Mouse (Mus musculus): ENCODE data around the gene Rnf111. TPM values are rescaled to one million over a fixed set of nuclear protein-coding genes. Genes with fewer than 3 reads are reported as not detected.
"Not testable (repeated sequence)": the region's sequence is repeated elsewhere in the genome, so short reads cannot be mapped to it uniquely, and the experiment has no call there.

The Rnf111 gene
- polyA plus RNA-seq, 1 experiment from 2014 or later = 21.6 TPM

DNA sequence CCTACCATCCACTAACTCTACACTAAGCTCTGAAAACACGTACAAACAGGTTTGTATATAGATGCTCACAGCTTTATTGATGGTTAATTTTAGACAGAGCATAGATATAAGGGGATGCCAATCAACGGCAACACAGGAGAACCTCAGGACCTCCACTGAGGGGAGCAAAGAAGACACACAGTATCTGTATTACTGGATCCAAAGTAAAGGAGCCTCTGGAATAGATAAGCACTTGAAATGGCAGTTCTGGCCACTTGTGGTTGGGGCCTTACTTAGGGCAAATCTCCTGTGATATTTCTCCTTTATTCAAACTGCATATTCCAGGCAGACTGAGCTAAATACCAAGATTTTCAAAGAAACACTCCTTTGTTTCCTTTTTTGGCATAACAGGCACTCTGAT is 10.5 kb downstream of the Rnf111 start:
- ATAC-seq (ENCODE audit: extremely low read depth, insufficient number of reproducible peaks, low FRiP score, low TSS enrichment) = no peak
- Histone ChIP-seq H3K9me3 (no peaks in the 10 kb centered on the region), H3K9ac (no peak overlapping the region), H3K27me3 (replicated peaks) (no peaks in the 10 kb centered on the region), H3K27ac (replicated peaks) (no peak overlapping the region), H3K36me3 (peaks cover 49% of the 10 kb centered on the region), H3K4me1 (peaks cover 36% of the 10 kb centered on the region), H3K4me3 (no peak overlapping the region), H3K4me2 (no peak overlapping the region)
- 70% methylated on average over 2 of the region's 2 CpGs for WGBS

DNA sequence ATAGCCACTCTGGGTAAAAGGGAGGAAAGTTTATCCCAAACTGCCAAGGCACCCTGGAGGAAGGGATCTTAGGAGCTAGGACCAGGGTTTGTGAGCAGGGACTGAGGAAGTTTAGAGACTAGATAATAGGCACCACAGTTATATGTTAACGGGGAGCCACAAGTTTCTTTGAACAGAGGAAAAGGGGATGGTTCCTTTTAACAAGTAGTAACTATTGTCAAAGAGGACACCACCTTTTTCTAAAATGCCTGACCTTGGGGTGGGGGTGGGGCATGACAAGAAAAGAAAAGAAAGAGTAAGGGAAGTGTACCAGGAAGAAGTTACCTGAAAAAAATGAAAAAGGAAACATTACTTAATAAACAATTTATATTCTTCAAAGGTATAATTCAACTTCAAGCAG is 12.3 kb downstream of the Rnf111 start:
- 81% methylated on average over 1 of the region's 1 CpGs for WGBS
- Histone ChIP-seq H3K9me3 (no peaks in the 10 kb centered on the region), H3K27ac (replicated peaks) (no peak overlapping the region), H3K4me2 (no peak overlapping the region), H3K36me3 (peaks cover 45% of the 10 kb centered on the region), H3K9ac (no peak overlapping the region), H3K27me3 (replicated peaks) (no peaks in the 10 kb centered on the region), H3K4me1 (peaks cover 32% of the 10 kb centered on the region), H3K4me3 (no peak overlapping the region)
- ATAC-seq (ENCODE audit: extremely low read depth, insufficient number of reproducible peaks, low FRiP score, low TSS enrichment) = no peak

DNA sequence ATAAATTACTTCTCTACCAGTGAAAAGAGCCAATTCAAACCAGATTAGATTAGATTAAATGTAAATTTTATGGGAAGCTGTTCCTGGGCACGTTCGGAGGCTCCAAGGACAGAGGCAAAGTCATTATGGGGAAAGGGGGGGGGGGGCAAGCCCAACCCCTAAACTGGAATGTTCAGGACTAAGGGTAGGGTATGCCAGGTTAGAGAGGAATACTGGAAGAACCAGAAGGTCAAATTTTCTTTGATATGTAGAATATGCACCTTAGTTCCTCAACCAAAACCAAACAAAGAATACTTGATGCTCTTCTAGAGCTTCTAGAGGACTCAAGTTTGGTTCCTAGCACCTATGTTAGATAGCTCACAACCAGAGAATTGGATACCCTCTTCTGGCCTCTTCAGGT is 16.1 kb downstream of the Rnf111 start:
- Histone ChIP-seq H3K27ac (replicated peaks) (no peak overlapping the region), H3K27me3 (replicated peaks) (no peaks in the 10 kb centered on the region), H3K9ac (no peak overlapping the region), H3K4me3 (no peak overlapping the region), H3K9me3 (no peaks in the 10 kb centered on the region), H3K4me2 (no peak overlapping the region), H3K36me3 (peaks cover 29% of the 10 kb centered on the region), H3K4me1 (peaks cover 26% of the 10 kb centered on the region)
- ATAC-seq (ENCODE audit: extremely low read depth, insufficient number of reproducible peaks, low FRiP score, low TSS enrichment) = no peak
- 60% methylated on average over 2 of the region's 2 CpGs for WGBS

DNA sequence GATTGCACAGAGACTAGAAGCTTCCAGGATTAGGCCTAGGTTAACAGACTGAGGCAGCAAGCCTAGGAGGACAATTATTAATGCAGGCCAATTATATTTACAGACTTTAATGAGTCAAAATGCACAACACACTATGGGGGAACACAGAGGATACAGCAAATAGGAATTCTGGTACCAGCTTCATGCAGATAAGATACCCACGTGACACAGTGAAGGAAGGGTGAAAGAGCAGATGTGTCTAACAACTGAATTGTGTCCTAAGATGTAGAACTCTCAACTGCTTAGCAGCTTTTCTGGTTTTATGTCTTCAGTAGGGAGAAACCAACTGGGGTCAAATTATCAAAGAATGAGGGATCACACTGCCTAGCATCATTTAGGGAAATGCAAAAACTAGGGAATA is 17.7 kb downstream of the Rnf111 start:
- H3K4me3 ChIP-seq = no peak overlapping the region
- peaks cover 30% of the 10 kb centered on the region for H3K36me3 ChIP-seq
- WGBS = 57% methylated on average over 1 of the region's 1 CpGs
- H3K4me1 ChIP-seq = peaks cover 14% of the 10 kb centered on the region
- H3K9ac ChIP-seq = no peak overlapping the region
- H3K27ac ChIP-seq (replicated peaks) = no peak overlapping the region
- H3K9me3 ChIP-seq = no peaks in the 10 kb centered on the region
- no peaks in the 10 kb centered on the region for H3K27me3 ChIP-seq (replicated peaks)
- H3K4me2 ChIP-seq = no peak overlapping the region
- ATAC-seq (ENCODE audit: extremely low read depth, insufficient number of reproducible peaks, low FRiP score, low TSS enrichment) = no peak

DNA sequence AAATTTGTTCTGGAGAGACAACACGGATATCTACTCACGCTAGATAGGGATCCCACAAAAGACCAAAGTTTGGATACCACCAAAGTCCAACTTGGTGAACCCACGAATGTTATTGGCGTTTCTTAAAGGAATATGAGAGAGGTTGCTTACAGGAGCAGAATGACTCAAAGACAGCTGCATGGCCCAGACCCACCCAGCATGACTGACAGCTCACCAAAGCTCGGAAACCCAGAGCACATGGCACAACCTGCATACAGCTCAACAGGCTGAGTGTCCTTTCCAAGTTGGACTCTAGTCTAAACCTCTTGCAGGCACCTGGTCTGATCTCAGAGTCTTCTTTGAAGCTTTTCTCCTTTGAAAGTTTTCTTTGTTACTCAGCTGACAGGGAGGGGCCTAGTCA is 20.0 kb downstream of the Rnf111 start:
- H3K9me3 ChIP-seq = no peaks in the 10 kb centered on the region
- H3K4me2 ChIP-seq = no peak overlapping the region
- H3K4me1 ChIP-seq = peaks cover 13% of the 10 kb centered on the region
- no peaks in the 10 kb centered on the region for H3K27me3 ChIP-seq (replicated peaks)
- peaks cover 32% of the 10 kb centered on the region for H3K36me3 ChIP-seq
- H3K27ac ChIP-seq (replicated peaks) = no peak overlapping the region
- ATAC-seq (ENCODE audit: extremely low read depth, insufficient number of reproducible peaks, low FRiP score, low TSS enrichment) = no peak
- 92% methylated on average over 5 of the region's 5 CpGs for WGBS
- H3K9ac ChIP-seq = no peak overlapping the region
- H3K4me3 ChIP-seq = no peak overlapping the region

DNA sequence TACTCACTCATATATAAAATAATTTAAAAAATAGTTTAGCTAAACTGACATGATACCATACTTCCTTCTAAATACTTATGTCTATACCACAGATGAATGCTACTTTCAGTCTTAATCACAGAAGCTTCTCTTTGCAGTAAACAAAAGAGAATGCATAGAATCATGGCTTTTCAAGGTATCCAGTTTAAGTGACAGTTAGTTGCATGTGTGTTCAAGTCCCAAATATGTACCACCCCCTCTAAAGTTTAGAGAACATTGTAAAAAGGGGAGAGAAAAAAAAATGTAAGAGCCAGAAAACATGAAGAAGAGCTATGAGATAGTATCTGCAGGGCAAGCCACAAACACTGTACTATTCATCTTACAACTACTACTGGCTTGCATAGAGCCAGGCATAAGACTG is 21.7 kb downstream of the Rnf111 start:
- no peak overlapping the region for H3K9ac ChIP-seq
- H3K4me2 ChIP-seq = no peak overlapping the region
- no peaks in the 10 kb centered on the region for H3K9me3 ChIP-seq
- H3K36me3 ChIP-seq = peaks cover 24% of the 10 kb centered on the region
- H3K4me1 ChIP-seq = peaks cover 7% of the 10 kb centered on the region
- ATAC-seq (ENCODE audit: extremely low read depth, insufficient number of reproducible peaks, low FRiP score, low TSS enrichment) = no peak
- no peak overlapping the region for H3K27ac ChIP-seq (replicated peaks)
- no peaks in the 10 kb centered on the region for H3K27me3 ChIP-seq (replicated peaks)
- H3K4me3 ChIP-seq = no peak overlapping the region

DNA sequence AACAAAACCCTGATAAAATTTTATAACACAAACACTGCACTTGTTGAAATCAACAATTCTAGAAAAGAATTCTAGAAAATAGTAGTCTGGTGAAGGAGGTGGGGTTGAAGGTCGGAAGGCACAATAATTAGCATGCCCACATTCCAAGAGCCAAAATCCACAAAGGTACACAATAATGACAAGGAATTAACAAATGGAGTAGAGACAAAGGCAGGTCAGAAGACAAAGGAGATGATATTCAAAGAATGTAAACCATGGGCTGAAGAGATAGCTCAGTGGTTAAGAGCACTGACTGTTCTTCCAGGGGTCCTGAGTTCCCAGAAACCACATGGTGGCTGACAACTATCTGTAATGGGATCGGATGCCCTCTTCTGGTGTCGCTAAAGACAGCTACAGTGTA is 26.3 kb downstream of the Rnf111 start:
- Histone ChIP-seq H3K9me3 (no peaks in the 10 kb centered on the region), H3K4me3 (no peak overlapping the region), H3K4me1 (no peaks in the 10 kb centered on the region), H3K36me3 (peaks cover 63% of the 10 kb centered on the region), H3K4me2 (no peak overlapping the region), H3K9ac (no peak overlapping the region), H3K27me3 (replicated peaks) (no peaks in the 10 kb centered on the region), H3K27ac (replicated peaks) (no peak overlapping the region)
- ATAC-seq (ENCODE audit: extremely low read depth, insufficient number of reproducible peaks, low FRiP score, low TSS enrichment) = no peak
- WGBS = 78% methylated on average over 3 of the region's 3 CpGs

DNA sequence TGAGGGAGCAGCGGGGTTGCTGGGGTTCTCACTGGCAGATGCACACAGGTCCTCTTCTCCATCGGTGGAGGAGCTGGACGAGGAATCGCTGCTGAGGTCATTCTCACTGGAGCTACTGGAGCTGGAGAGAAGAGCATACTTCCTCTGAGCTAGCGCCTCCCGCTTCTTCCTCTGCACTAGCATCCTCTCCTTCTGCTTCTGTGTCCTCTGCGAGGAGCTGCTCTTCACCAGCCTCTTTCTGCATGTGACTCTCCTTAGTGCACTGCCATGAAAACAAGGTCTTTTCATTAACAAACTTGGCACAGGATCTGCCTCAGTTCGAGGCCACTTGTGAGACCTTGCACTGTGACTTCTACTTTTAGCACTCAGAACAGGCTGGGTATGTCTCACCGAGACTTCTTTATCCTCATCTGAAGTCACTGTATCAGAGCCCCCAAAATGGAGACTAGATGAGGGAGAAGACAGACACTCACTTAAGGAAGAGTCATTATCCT is 27.7 kb downstream of the Rnf111 start:
- ATAC-seq (ENCODE audit: extremely low read depth, insufficient number of reproducible peaks, low FRiP score, low TSS enrichment) = no peak
- no peak overlapping the region for H3K9ac ChIP-seq
- peaks cover 60% of the 10 kb centered on the region for H3K36me3 ChIP-seq
- H3K4me2 ChIP-seq = no peak overlapping the region
- WGBS = 83% methylated on average over 9 of the region's 9 CpGs
- no peaks in the 10 kb centered on the region for H3K27me3 ChIP-seq (replicated peaks)
- no peaks in the 10 kb centered on the region for H3K4me1 ChIP-seq
- no peaks in the 10 kb centered on the region for H3K9me3 ChIP-seq
- H3K4me3 ChIP-seq = no peak overlapping the region
- H3K27ac ChIP-seq (replicated peaks) = no peak overlapping the region

DNA sequence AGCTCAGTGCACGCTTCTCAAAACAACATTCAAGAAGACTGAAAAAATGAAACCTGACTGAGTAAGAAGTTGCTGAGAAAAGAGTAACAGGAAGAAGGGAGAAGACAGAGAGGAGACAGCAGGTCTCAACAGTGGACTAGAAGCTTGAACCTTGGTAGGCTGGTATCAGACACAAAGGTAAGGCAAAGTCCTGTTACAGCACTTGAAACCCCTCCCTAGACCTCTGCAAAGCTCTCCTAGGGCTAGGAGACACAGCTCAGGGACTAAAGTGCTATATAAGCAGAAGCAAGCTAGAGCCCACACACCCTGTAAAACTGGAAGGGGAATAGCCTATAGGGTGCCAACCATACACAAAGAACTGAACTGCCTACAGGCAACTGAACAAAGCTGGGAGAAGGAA is 30.1 kb downstream of the Rnf111 start:
- H3K9me3 ChIP-seq = no peaks in the 10 kb centered on the region
- WGBS = 89% methylated on average over 1 of the region's 1 CpGs
- H3K4me3 ChIP-seq = no peak overlapping the region
- H3K9ac ChIP-seq = no peak overlapping the region
- no peaks in the 10 kb centered on the region for H3K27me3 ChIP-seq (replicated peaks)
- peaks cover 52% of the 10 kb centered on the region for H3K36me3 ChIP-seq
- ATAC-seq (ENCODE audit: extremely low read depth, insufficient number of reproducible peaks, low FRiP score, low TSS enrichment) = no peak
- H3K4me2 ChIP-seq = no peak overlapping the region
- H3K4me1 ChIP-seq = no peaks in the 10 kb centered on the region
- no peak overlapping the region for H3K27ac ChIP-seq (replicated peaks)

DNA sequence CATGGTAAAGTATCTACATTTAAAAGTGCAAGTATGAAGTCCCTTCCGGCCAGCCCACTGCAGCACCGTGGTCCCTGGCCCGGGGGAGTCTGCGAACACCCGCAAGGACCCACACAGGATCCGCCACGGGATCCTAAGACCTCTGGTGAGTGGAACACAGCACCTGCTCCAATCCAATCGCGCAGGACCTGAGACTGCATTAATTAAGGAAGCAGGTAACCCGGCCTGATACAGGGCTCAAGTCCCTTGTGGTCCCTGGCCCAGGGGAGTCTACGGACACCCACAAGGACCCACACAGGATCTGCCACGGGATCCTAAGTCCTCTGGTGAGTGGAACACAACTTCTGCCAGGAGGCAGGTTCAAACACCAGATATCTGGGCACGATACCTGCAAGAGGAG is 40.4 kb downstream of the Rnf111 start:
- not testable (repeated sequence) for H3K9ac ChIP-seq; H3K27me3 ChIP-seq (replicated peaks); H3K4me2 ChIP-seq; H3K4me3 ChIP-seq; H3K9me3 ChIP-seq; ATAC-seq (ENCODE audit: extremely low read depth, insufficient number of reproducible peaks, low FRiP score, low TSS enrichment); H3K4me1 ChIP-seq; H3K27ac ChIP-seq (replicated peaks)
- peaks cover 35% of the 10 kb centered on the region for H3K36me3 ChIP-seq
- 93% methylated on average over 13 of the region's 13 CpGs for WGBS

DNA sequence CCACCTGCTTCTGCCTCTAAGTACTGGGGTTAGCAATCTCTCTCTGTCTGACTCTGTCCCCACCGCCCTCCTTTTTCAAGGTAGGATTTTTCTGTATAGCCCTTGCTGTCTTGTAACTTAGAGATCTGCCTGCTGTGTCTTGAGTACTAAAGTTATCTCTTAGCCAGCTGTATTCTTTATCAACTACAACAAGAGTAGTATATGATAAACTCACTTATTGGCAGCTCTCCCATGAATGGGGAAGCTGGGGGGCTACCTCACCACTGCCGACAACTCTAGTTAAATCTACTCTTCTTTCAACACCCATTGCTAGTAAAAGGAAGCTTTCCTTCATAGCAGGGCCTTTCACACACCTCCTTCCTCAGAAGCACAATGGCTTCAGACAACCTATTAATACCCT is 51.2 kb downstream of the Rnf111 start:
- no peak overlapping the region for H3K9ac ChIP-seq
- WGBS = 50% methylated on average over 2 of the region's 2 CpGs

DNA sequence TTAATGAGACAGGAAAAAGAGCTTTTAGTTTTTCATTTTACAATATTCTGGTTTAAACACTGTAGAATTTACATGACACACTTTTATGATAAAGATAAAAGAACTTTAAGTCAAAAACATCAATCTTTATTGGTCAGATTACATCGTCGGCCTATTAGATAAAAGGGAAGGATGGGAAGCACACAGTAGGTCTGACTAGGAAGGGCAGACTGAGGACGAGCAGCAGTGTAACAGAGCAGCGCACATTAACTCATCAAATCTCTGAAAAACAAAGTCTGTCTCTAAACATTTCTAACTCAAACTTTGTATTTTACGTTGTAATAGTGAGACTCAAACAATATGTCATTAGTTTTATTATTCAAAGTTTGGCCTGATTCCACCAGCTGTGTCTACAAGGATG is 54.5 kb downstream of the Rnf111 start:
- Histone ChIP-seq H3K36me3 (peaks cover 83% of the 10 kb centered on the region), H3K4me2 (no peak overlapping the region), H3K4me3 (no peak overlapping the region), H3K27me3 (replicated peaks) (no peaks in the 10 kb centered on the region), H3K4me1 (peaks cover 12% of the 10 kb centered on the region), H3K9me3 (no peaks in the 10 kb centered on the region), H3K9ac (no peak overlapping the region), H3K27ac (replicated peaks) (no peak overlapping the region)
- WGBS = 92% methylated on average over 5 of the region's 5 CpGs
- no peak for ATAC-seq (ENCODE audit: extremely low read depth, insufficient number of reproducible peaks, low FRiP score, low TSS enrichment)

More for the DNA sequence above, 51.2 kb downstream of the Rnf111 start:
- H3K4me1 ChIP-seq = peaks cover 12% of the 10 kb centered on the region
- no peaks in the 10 kb centered on the region for H3K9me3 ChIP-seq
- no peak overlapping the region for H3K27ac ChIP-seq (replicated peaks)
- no peaks in the 10 kb centered on the region for H3K27me3 ChIP-seq (replicated peaks)
- H3K36me3 ChIP-seq = peaks cover 81% of the 10 kb centered on the region
- no peak overlapping the region for H3K4me3 ChIP-seq
- ATAC-seq (ENCODE audit: extremely low read depth, insufficient number of reproducible peaks, low FRiP score, low TSS enrichment) = no peak
- H3K4me2 ChIP-seq = no peak overlapping the region
